Mouse (Mus musculus): ENCODE results near the gene Gm3526.
"Not testable (repeated sequence)": the region's sequence is repeated elsewhere in the genome, so short reads cannot be mapped to it uniquely, and the experiment has no call there.

Gm3526 gene

GRCm38 (mm10) chr14:5260480-5260879, at the start of gene Gm3526:
Gene Gm3526, minus strand, starts transcription at chr14:5260580.
- not testable (repeated sequence) for DNase-seq (ENCODE audit: low spot score)

Data from retina, embryonic 14.5 days (tissue).